Mouse (Mus musculus) limb, embryonic 10.5 days (tissue): ENCODE data around the gene Lrrc75b. TPM values are rescaled to one million over a fixed set of nuclear protein-coding genes. Genes with fewer than 3 reads are reported as not detected.
"Not testable (repeated sequence)": the region's sequence is repeated elsewhere in the genome, so short reads cannot be mapped to it uniquely, and the experiment has no call there.

Source experiments
- DNase-seq: peaks from one replicate; pipeline ENCODE4 v3.0.0-alpha.2; 2017; ENCODE audit warnings: low spot score
- H3K27ac ChIP-seq: fragments of 300-500 bp; sonication (generic); 2 replicates; pipeline ENCODE4 v1.5.1; 2016; ENCODE audit warnings: mild to moderate bottlenecking
- H3K27me3 ChIP-seq: fragments of 300-500 bp; sonication (generic); 2 replicates; pipeline ENCODE4 v1.6.1; 2016; ENCODE audit warnings: low read depth, mild to moderate bottlenecking; ENCODE audit not compliant: poor library complexity, severe bottlenecking
- H3K36me3 ChIP-seq: fragments of 300-500 bp; sonication (generic); 2 replicates; pipeline ENCODE4 v1.6.1; 2016; ENCODE audit warnings: mild to moderate bottlenecking, moderate library complexity
- H3K4me1 ChIP-seq: fragments of 300-500 bp; sonication (generic); 2 replicates; pipeline ENCODE4 v1.6.1; 2016
- H3K4me3 ChIP-seq: fragments of 300-500 bp; sonication (generic); 2 replicates; pipeline ENCODE4 v1.5.1; 2016; ENCODE audit warnings: mild to moderate bottlenecking, moderate library complexity
- H3K9me3 ChIP-seq: fragments of 300-500 bp; sonication (generic); replicated peaks from 2 replicates; pipeline ENCODE4 v1.6.1; 2016; ENCODE audit warnings: mild to moderate bottlenecking
- WGBS: fragments of 180-500 bp; shearing (Covaris S2); methylation state at CpG from one replicate; pipeline ENCODE4 v1.1.7; 2016; 5-methylcytosine and 5-hydroxymethylcytosine counted together
- polyA plus RNA-seq: library from polyadenylated mRNA; unstranded; fragments of >200 nt; fragmentation: Nextera tagmentation; extraction: Ambion mirVana; gene quantifications from 2 replicates; pipeline ENCODE4 v1.2.1, GENCODE M21; 2016

Lrrc75b gene
- polyA plus RNA-seq, 1 experiment from 2014 or later, result 0.93 TPM

GRCm38 (mm10) chr10:75586553-75586879, 26.4 kb upstream of the Lrrc75b start:
- 100% methylated on average over 1 of the region's 1 CpGs for WGBS
- Histone ChIP-seq H3K9me3 (no peaks in the 10 kb centered on the region), H3K36me3 (no peaks in the 10 kb centered on the region), H3K4me3 (no peak overlapping the region), H3K27ac (peak overlapping the region; percentile 62), H3K4me1 (peaks cover 34% of the 10 kb centered on the region), H3K27me3 (peaks cover 17% of the 10 kb centered on the region)
- no peak for DNase-seq

GRCm38 (mm10) chr10:75585876-75586552, 25.9 kb upstream of the Lrrc75b start:
- peaks cover 34% of the 10 kb centered on the region for H3K4me1 ChIP-seq
- peak; percentile 93 for DNase-seq
- H3K9me3 ChIP-seq, result no peaks in the 10 kb centered on the region
- WGBS, result 20% methylated on average over 20 of the region's 20 CpGs
- no peaks in the 10 kb centered on the region for H3K36me3 ChIP-seq
- peaks cover 17% of the 10 kb centered on the region for H3K27me3 ChIP-seq
- peak overlapping the region; percentile 62; the same call in 1 of the 2 replicates for H3K27ac ChIP-seq
- peak overlapping the region; percentile 19; the same call in 1 of the 2 replicates for H3K4me3 ChIP-seq

- H3K9me3 ChIP-seq, result no peaks in the 10 kb centered on the region
- H3K27me3 ChIP-seq, result no peaks in the 10 kb centered on the region
- H3K4me3 ChIP-seq, result no peak overlapping the region
- H3K36me3 ChIP-seq, result no peaks in the 10 kb centered on the region
- no peak overlapping the region for H3K27ac ChIP-seq
- no peak for DNase-seq
- 92% methylated on average over 6 of the region's 6 CpGs for WGBS
- peaks cover 6% of the 10 kb centered on the region for H3K4me1 ChIP-seq
These were observed 19.0 kb upstream of the Lrrc75b start for GRCm38 (mm10) chr10:75579129-75579528.

GRCm38 (mm10) chr10:75573965-75574364, 13.8 kb upstream of the Lrrc75b start:
- H3K36me3 ChIP-seq, result no peaks in the 10 kb centered on the region
- no peak overlapping the region for H3K4me3 ChIP-seq
- H3K4me1 ChIP-seq, result peaks cover 19% of the 10 kb centered on the region
- H3K27ac ChIP-seq, result no peak overlapping the region
- no peak for DNase-seq
- H3K9me3 ChIP-seq, result no peaks in the 10 kb centered on the region
- peaks cover under 1% of the 10 kb centered on the region; the same call in 1 of the 2 replicates for H3K27me3 ChIP-seq
- WGBS, result 88% methylated on average over 9 of the region's 9 CpGs

- WGBS, result 89% methylated on average over 10 of the region's 10 CpGs
- Histone ChIP-seq H3K27ac (no peak overlapping the region), H3K4me1 (peaks cover 27% of the 10 kb centered on the region), H3K4me3 (no peak overlapping the region), H3K36me3 (no peaks in the 10 kb centered on the region), H3K27me3 (peaks cover 7% of the 10 kb centered on the region; the same call in 1 of the 2 replicates), H3K9me3 (no peaks in the 10 kb centered on the region)
- DNase-seq, result no peak
These were observed 13.1 kb upstream of the Lrrc75b start for GRCm38 (mm10) chr10:75573181-75573580.

GRCm38 (mm10) chr10:75571937-75572336, 11.8 kb upstream of the Lrrc75b start:
- no peak overlapping the region for H3K4me3 ChIP-seq
- H3K36me3 ChIP-seq, result no peaks in the 10 kb centered on the region
- H3K4me1 ChIP-seq, result peaks cover 27% of the 10 kb centered on the region
- H3K9me3 ChIP-seq, result no peaks in the 10 kb centered on the region
- DNase-seq, result no peak
- 46% methylated on average over 9 of the region's 9 CpGs for WGBS
- peaks cover 7% of the 10 kb centered on the region; the same call in 1 of the 2 replicates for H3K27me3 ChIP-seq
- H3K27ac ChIP-seq, result no peak overlapping the region

- Histone ChIP-seq H3K4me3 (no peak overlapping the region), H3K4me1 (peaks cover 30% of the 10 kb centered on the region), H3K27ac (peak overlapping the region; percentile 14), H3K36me3 (no peaks in the 10 kb centered on the region), H3K9me3 (no peaks in the 10 kb centered on the region), H3K27me3 (peaks cover 7% of the 10 kb centered on the region; the same call in 1 of the 2 replicates)
- WGBS, result 16% methylated on average over 10 of the region's 10 CpGs
- DNase-seq, result no peak
These were observed 11.0 kb upstream of the Lrrc75b start for GRCm38 (mm10) chr10:75570981-75571657.

- peaks cover 46% of the 10 kb centered on the region for H3K4me1 ChIP-seq
- H3K4me3 ChIP-seq, result no peak overlapping the region
- no peak overlapping the region for H3K27ac ChIP-seq
- no peaks in the 10 kb centered on the region for H3K9me3 ChIP-seq
- peaks cover 15% of the 10 kb centered on the region; the same call in 1 of the 2 replicates for H3K27me3 ChIP-seq
- H3K36me3 ChIP-seq, result no peaks in the 10 kb centered on the region
- 15% methylated on average over 4 of the region's 4 CpGs for WGBS
- DNase-seq, result no peak
These were observed 8.7 kb upstream of the Lrrc75b start for GRCm38 (mm10) chr10:75568851-75569250.

GRCm38 (mm10) chr10:75568441-75568840, 8.3 kb upstream of the Lrrc75b start:
- DNase-seq, result no peak
- Histone ChIP-seq H3K36me3 (no peaks in the 10 kb centered on the region), H3K27ac (no peak overlapping the region), H3K4me1 (peaks cover 46% of the 10 kb centered on the region), H3K9me3 (no peaks in the 10 kb centered on the region), H3K27me3 (peaks cover 17% of the 10 kb centered on the region; the same call in 1 of the 2 replicates), H3K4me3 (no peak overlapping the region; the same call in 1 of the 2 replicates)
- 1% methylated on average over 11 of the region's 11 CpGs for WGBS

GRCm38 (mm10) chr10:75568029-75568428, 7.9 kb upstream of the Lrrc75b start:
- H3K27me3 ChIP-seq, result peaks cover 17% of the 10 kb centered on the region; the same call in 1 of the 2 replicates
- H3K36me3 ChIP-seq, result no peaks in the 10 kb centered on the region
- no peak overlapping the region; the same call in 1 of the 2 replicates for H3K4me3 ChIP-seq
- H3K9me3 ChIP-seq, result no peaks in the 10 kb centered on the region
- no peak overlapping the region for H3K27ac ChIP-seq
- DNase-seq, result no peak
- H3K4me1 ChIP-seq, result peaks cover 46% of the 10 kb centered on the region
- WGBS, result 33% methylated on average over 5 of the region's 5 CpGs

GRCm38 (mm10) chr10:75566765-75567164, 6.6 kb upstream of the Lrrc75b start:
- Histone ChIP-seq H3K4me1 (peaks cover 40% of the 10 kb centered on the region), H3K27me3 (peaks cover 24% of the 10 kb centered on the region)
- not testable (repeated sequence) for H3K27ac ChIP-seq, DNase-seq, H3K9me3 ChIP-seq, H3K4me3 ChIP-seq, H3K36me3 ChIP-seq
- WGBS, result 79% methylated on average over 2 of the region's 2 CpGs

- no peak overlapping the region for H3K4me3 ChIP-seq
- peaks cover 36% of the 10 kb centered on the region for H3K4me1 ChIP-seq
- DNase-seq, result no peak
- H3K9me3 ChIP-seq, result no peaks in the 10 kb centered on the region
- peaks cover 28% of the 10 kb centered on the region for H3K27me3 ChIP-seq
- 88% methylated on average over 5 of the region's 5 CpGs for WGBS
- no peaks in the 10 kb centered on the region for H3K36me3 ChIP-seq
- H3K27ac ChIP-seq, result no peak overlapping the region
These were observed 6.2 kb upstream of the Lrrc75b start for GRCm38 (mm10) chr10:75566321-75566720.

GRCm38 (mm10) chr10:75565906-75566305, 5.8 kb upstream of the Lrrc75b start:
- no peak overlapping the region for H3K27ac ChIP-seq
- peaks cover 33% of the 10 kb centered on the region for H3K27me3 ChIP-seq
- peaks cover 35% of the 10 kb centered on the region for H3K4me1 ChIP-seq
- 83% methylated on average over 7 of the region's 7 CpGs for WGBS
- no peaks in the 10 kb centered on the region for H3K9me3 ChIP-seq
- no peak for DNase-seq
- no peaks in the 10 kb centered on the region for H3K36me3 ChIP-seq
- no peak overlapping the region for H3K4me3 ChIP-seq
